Mouse (Mus musculus): ENCODE data around the gene Ndufb8. TPM values are rescaled to one million over a fixed set of nuclear protein-coding genes. Genes with fewer than 3 reads are reported as not detected.
A peak's percentile ranks its signal among the peaks of the same experiment; 100 is the strongest.

The Ndufb8 gene
- polyA plus RNA-seq, 1 experiment from 2014 or later: 717 TPM

GRCm38 (mm10) chr19:44519152-44519551 lies 36.1 kb downstream of the Ndufb8 start:
- Histone ChIP-seq H3K27ac (ENCODE audit: low read depth, low read length) (no peak overlapping the region), H3K4me2 (replicated peaks; ENCODE audit: low read depth) (no peak overlapping the region), H3K27me3 (replicated peaks; ENCODE audit: control insufficient read depth, insufficient read depth, low read length) (peaks cover 3% of the 10 kb centered on the region), H3K4me3 (ENCODE audit: low read depth, low read length) (no peak overlapping the region), H3K9ac (ENCODE audit: low read depth, low read length) (no peak overlapping the region), H3K36me3 (ENCODE audit: control insufficient read depth, insufficient read depth) (no peaks in the 10 kb centered on the region), H3K9me3 (ENCODE audit: control insufficient read depth) (no peaks in the 10 kb centered on the region), H3K4me1 (replicated peaks; ENCODE audit: control insufficient read depth, insufficient read depth, low read length) (no peaks in the 10 kb centered on the region)
- peak; percentile 45 for ATAC-seq
- WGBS: 13% methylated on average over 7 of the region's 7 CpGs
- peak; percentile 60 for TF ChIP-seq CTCF (IDR thresholded peaks at IDR 0.05; ENCODE audit: low read depth)

- H3K4me3 ChIP-seq (ENCODE audit: low read depth, low read length): no peak overlapping the region
- no peak overlapping the region for H3K27ac ChIP-seq (ENCODE audit: low read depth, low read length)
- peaks cover 13% of the 10 kb centered on the region for H3K27me3 ChIP-seq (replicated peaks; ENCODE audit: control insufficient read depth, insufficient read depth, low read length)
- no peaks in the 10 kb centered on the region for H3K4me1 ChIP-seq (replicated peaks; ENCODE audit: control insufficient read depth, insufficient read depth, low read length)
- no peak for ATAC-seq
- no peak overlapping the region for H3K4me2 ChIP-seq (replicated peaks; ENCODE audit: low read depth)
- peak; percentile 48 for TF ChIP-seq CTCF (IDR thresholded peaks at IDR 0.05; ENCODE audit: low read depth)
- H3K9me3 ChIP-seq (ENCODE audit: control insufficient read depth): no peaks in the 10 kb centered on the region
- no peaks in the 10 kb centered on the region for H3K36me3 ChIP-seq (ENCODE audit: control insufficient read depth, insufficient read depth)
- H3K9ac ChIP-seq (ENCODE audit: low read depth, low read length): no peak overlapping the region
- 68% methylated on average over 12 of the region's 12 CpGs for WGBS
Observed at GRCm38 (mm10) chr19:44517996-44518768, 37.1 kb downstream of the Ndufb8 start.

- ATAC-seq: no peak
- H3K9ac ChIP-seq (ENCODE audit: low read depth, low read length): no peak overlapping the region
- H3K4me1 ChIP-seq (replicated peaks; ENCODE audit: control insufficient read depth, insufficient read depth, low read length): peaks cover 3% of the 10 kb centered on the region; the same call in 1 of the 2 replicates
- peaks cover 37% of the 10 kb centered on the region for H3K27me3 ChIP-seq (replicated peaks; ENCODE audit: control insufficient read depth, insufficient read depth, low read length)
- H3K9me3 ChIP-seq (ENCODE audit: control insufficient read depth): no peaks in the 10 kb centered on the region
- H3K36me3 ChIP-seq (ENCODE audit: control insufficient read depth, insufficient read depth): no peaks in the 10 kb centered on the region
- no peak overlapping the region for H3K4me3 ChIP-seq (ENCODE audit: low read depth, low read length)
- H3K27ac ChIP-seq (ENCODE audit: low read depth, low read length): no peak overlapping the region
- 56% methylated on average over 6 of the region's 6 CpGs for WGBS
- no peak overlapping the region for H3K4me2 ChIP-seq (replicated peaks; ENCODE audit: low read depth)
- no peak for TF ChIP-seq CTCF (IDR thresholded peaks at IDR 0.05; ENCODE audit: low read depth)
Observed at GRCm38 (mm10) chr19:44515769-44516168, 39.5 kb downstream of the Ndufb8 start.

DNA sequence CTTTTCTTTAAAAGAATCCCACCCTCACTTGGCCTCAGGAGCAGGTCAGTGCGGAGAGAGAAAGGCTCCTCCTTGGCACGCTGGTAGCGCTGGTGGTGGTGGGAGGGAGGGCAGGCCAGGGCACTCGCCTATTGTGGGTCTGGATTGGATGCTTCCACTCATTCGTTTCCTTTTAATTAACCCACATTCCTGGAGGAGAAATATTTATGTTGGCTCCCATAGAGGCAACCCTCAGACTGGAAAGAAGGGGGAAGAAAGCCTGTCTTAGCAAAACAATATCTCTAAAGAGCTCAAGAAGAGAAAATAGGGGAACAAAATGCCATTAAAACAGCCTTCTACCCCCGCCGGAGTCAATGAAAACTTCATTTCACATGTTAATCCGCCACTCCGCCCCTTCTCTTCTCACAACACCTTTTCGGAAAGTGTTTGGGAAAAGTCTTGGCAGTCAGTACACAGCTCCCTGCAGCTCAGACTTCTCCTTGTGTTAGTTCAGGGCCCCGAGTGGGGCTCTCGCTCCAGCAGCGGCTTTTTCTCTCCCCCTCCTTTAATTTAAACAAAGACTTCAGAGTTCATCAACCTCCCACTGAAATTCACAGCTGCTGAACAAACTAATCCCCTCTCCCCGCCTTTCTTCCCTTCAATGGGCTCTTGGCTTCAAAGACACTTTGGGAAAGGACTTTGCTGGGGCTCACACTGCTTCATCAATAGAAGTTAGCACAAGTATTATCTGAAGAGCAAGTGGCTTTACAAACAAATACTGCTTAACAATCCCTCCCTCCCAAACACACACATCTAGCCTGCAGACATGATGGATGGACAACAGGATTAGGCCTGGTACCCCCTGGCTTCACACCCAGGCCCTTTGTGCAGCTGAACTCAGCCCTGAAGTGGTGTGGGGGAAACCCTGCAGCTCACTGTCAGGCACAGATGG lies 40.5 kb downstream of the Ndufb8 start:
- H3K27ac ChIP-seq (ENCODE audit: low read depth, low read length): no peak overlapping the region

GRCm38 (mm10) chr19:44513921-44514482 lies 41.2 kb downstream of the Ndufb8 start:
- no peaks in the 10 kb centered on the region for H3K36me3 ChIP-seq (ENCODE audit: control insufficient read depth, insufficient read depth)
- H3K27me3 ChIP-seq (replicated peaks; ENCODE audit: control insufficient read depth, insufficient read depth, low read length): peaks cover 53% of the 10 kb centered on the region
- H3K4me1 ChIP-seq (replicated peaks; ENCODE audit: control insufficient read depth, insufficient read depth, low read length): peaks cover 3% of the 10 kb centered on the region; the same call in 1 of the 2 replicates
- no peak overlapping the region for H3K27ac ChIP-seq (ENCODE audit: low read depth, low read length)
- H3K4me3 ChIP-seq (ENCODE audit: low read depth, low read length): no peak overlapping the region
- no peak for ATAC-seq
- no peak overlapping the region for H3K4me2 ChIP-seq (replicated peaks; ENCODE audit: low read depth)
- H3K9me3 ChIP-seq (ENCODE audit: control insufficient read depth): no peaks in the 10 kb centered on the region
- WGBS: 38% methylated on average over 7 of the region's 7 CpGs
- TF ChIP-seq CTCF (IDR thresholded peaks at IDR 0.05; ENCODE audit: low read depth): no peak
- no peak overlapping the region for H3K9ac ChIP-seq (ENCODE audit: low read depth, low read length)

More for the DNA sequence above, 40.5 kb downstream of the Ndufb8 start:
- H3K4me2 ChIP-seq (replicated peaks; ENCODE audit: low read depth): no peak overlapping the region
- peaks cover 46% of the 10 kb centered on the region for H3K27me3 ChIP-seq (replicated peaks; ENCODE audit: control insufficient read depth, insufficient read depth, low read length)
- 33% methylated on average over 14 of the region's 14 CpGs for WGBS
- no peak overlapping the region for H3K4me3 ChIP-seq (ENCODE audit: low read depth, low read length)
- no peak overlapping the region for H3K9ac ChIP-seq (ENCODE audit: low read depth, low read length)
- no peak for TF ChIP-seq CTCF (IDR thresholded peaks at IDR 0.05; ENCODE audit: low read depth)
- H3K4me1 ChIP-seq (replicated peaks; ENCODE audit: control insufficient read depth, insufficient read depth, low read length): peaks cover 3% of the 10 kb centered on the region; the same call in 1 of the 2 replicates
- H3K36me3 ChIP-seq (ENCODE audit: control insufficient read depth, insufficient read depth): no peaks in the 10 kb centered on the region
- no peaks in the 10 kb centered on the region for H3K9me3 ChIP-seq (ENCODE audit: control insufficient read depth)
- ATAC-seq: no peak

Measured in intestine, postnatal 0 days (tissue).